Mouse (Mus musculus): ENCODE data around the gene Ptgis. TPM values are rescaled to one million over a fixed set of nuclear protein-coding genes. Genes with fewer than 3 reads are reported as not detected.
"Not testable (repeated sequence)": the region's sequence is repeated elsewhere in the genome, so short reads cannot be mapped to it uniquely, and the experiment has no call there.

Ptgis gene
- polyA plus RNA-seq, 1 experiment from 2014 or later = 9.1 TPM

DNA sequence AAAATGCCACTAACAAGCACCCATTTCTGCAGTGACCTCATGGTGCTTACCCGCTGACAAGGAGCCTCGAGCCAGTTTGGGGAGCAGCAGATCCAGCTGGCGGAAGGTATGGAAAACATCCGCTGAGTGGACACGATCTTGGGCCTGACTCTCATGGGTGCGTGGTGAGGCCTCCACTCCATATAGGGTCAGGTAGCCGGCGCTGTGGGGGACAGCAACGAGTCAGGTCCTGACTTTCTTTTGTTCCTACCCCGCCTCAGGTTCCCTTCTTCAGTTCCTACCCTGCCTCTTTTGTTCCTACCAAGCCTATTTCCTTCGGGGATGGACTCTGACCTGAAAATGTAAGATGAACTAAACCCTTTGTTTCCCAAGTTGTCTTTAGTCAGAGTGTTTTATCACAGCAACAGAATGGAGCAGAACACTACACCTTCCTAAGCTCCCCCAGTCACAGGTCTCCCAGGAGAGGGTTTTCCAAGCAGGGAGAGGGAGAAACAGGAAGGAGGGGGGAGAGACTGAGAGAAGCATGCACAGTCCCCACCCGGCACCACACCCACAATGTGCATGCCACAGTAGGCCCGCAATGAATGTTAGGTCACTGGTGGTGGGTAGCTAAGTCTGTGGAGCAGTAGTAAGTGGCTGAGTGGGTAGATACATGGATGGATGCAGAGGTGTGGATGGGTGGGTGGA is 19.1 kb downstream of the Ptgis start:
- no peaks in the 10 kb centered on the region; the same call in 1 of the 2 replicates for H3K27me3 ChIP-seq
- no peak overlapping the region for H3K4me3 ChIP-seq
- no peaks in the 10 kb centered on the region for H3K9me3 ChIP-seq (replicated peaks)
- peak overlapping the region; percentile 19; the same call in 1 of the 2 replicates for H3K9ac ChIP-seq
- no peak overlapping the region for H3K4me2 ChIP-seq (replicated peaks)
- no peaks in the 10 kb centered on the region for H3K4me1 ChIP-seq
- H3K36me3 ChIP-seq = no peaks in the 10 kb centered on the region
- 85% methylated on average over 13 of the region's 13 CpGs for WGBS
- no peak for ATAC-seq (ENCODE audit: low FRiP score)
- H3K27ac ChIP-seq = no peak overlapping the region

DNA sequence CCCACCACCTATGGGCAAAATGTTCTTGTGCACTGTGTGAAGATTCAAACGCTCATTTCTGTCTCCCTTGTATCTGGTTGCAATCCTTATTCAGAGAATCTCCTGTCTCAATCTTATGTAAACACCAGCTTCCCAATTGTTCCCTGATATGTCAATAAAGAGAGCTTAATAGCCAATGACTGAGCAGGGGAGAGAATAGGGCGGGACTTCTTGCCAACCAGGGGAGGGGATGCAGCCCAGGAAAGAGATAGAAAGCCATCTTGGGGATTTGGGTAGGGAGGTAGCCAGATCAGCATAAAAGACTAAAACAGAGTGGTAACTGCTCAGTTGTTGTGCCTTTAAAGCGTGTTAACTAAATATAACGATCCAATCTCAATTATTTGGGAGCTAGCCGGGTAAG is 19.7 kb downstream of the Ptgis start:
- no peak overlapping the region for H3K4me2 ChIP-seq (replicated peaks)
- 92% methylated on average over 5 of the region's 5 CpGs for WGBS
- H3K27ac ChIP-seq = no peak overlapping the region
- H3K27me3 ChIP-seq = no peaks in the 10 kb centered on the region; the same call in 1 of the 2 replicates
- no peaks in the 10 kb centered on the region for H3K9me3 ChIP-seq (replicated peaks)
- no peaks in the 10 kb centered on the region for H3K36me3 ChIP-seq
- H3K9ac ChIP-seq = no peak overlapping the region
- no peaks in the 10 kb centered on the region for H3K4me1 ChIP-seq
- no peak overlapping the region for H3K4me3 ChIP-seq
- no peak for ATAC-seq (ENCODE audit: low FRiP score)

DNA sequence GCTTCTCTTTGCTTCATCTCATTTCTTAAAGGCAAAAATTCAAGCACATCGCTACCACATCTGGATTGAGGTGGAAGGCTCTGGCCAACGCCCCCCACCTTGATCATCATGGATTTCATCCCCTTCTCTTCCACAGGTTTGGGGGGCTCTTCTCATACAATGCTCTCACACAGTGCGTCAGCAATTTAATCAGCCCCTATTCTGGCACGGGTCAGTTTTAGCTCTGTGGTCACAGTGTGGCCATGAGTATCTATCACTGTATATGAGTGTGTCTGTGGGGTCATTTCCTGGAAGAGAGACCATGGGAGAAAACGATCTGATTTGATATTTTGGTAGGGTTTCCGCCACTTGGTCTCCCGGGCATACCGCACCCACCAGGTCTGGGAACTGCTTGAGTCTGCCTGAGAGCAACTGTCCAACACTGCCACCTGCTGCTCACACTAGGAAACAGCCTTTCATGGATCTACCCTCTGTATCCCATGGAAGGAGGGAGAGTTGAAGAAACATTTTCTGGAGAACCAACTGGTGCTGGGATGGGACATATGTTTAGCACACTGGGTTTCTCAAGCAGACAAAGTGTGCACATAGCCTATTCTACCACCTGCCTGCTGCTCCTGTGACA is 21.1 kb downstream of the Ptgis start:
- Histone ChIP-seq H3K4me3 (no peak overlapping the region), H3K4me1 (no peaks in the 10 kb centered on the region), H3K9me3 (replicated peaks) (no peaks in the 10 kb centered on the region), H3K27me3 (no peaks in the 10 kb centered on the region; the same call in 1 of the 2 replicates), H3K9ac (no peak overlapping the region), H3K27ac (no peak overlapping the region), H3K36me3 (no peaks in the 10 kb centered on the region), H3K4me2 (replicated peaks) (no peak overlapping the region)
- ATAC-seq (ENCODE audit: low FRiP score) = peak; percentile 59
- WGBS = 57% methylated on average over 8 of the region's 8 CpGs

DNA sequence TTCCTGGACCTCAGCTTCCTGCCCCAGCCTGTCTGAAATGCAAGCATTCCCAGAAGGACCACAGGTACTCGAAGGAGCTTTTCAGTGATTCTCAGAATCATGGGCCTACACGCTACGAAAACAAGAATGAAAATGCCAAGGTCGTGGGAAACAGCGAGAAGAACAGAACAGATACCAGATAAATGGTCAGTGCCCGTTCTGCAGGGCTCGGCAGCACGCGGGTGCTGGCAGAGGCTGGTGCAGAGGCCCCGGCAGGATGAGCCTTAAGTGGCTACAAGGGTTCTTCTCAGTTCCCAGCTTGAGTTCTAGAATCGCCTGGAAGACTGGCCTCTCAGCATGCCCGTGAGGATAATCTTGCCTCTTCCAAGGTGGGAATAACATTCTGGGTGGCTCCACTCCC is 26.7 kb downstream of the Ptgis start:
- Histone ChIP-seq H3K36me3 (no peaks in the 10 kb centered on the region), H3K4me2 (replicated peaks) (no peak overlapping the region), H3K27me3 (no peaks in the 10 kb centered on the region), H3K9me3 (replicated peaks) (no peaks in the 10 kb centered on the region), H3K4me1 (no peaks in the 10 kb centered on the region), H3K4me3 (no peak overlapping the region), H3K9ac (no peak overlapping the region), H3K27ac (no peak overlapping the region)
- 95% methylated on average over 12 of the region's 12 CpGs for WGBS
- ATAC-seq (ENCODE audit: low FRiP score) = no peak

DNA sequence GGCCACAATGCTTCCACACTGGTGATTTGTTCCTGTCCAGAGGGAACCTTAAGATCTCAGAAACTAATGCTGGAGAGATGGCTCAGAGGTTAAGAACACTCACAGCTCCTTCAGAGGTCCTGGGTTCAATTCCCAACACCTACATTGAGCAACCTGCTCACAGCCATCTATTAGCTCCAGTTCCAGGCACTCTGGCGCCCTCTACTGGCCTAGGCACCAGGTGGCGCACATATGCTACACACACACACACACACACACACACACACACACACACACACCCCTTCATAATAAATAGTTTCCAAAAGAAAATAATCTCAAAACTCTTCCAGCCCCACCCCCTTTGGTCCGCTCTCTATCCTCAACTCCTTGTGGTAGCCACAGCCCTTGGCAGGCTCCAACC is 27.3 kb downstream of the Ptgis start:
- no peaks in the 10 kb centered on the region for H3K4me1 ChIP-seq
- H3K4me2 ChIP-seq (replicated peaks) = no peak overlapping the region
- WGBS = 85% methylated on average over 3 of the region's 3 CpGs
- no peaks in the 10 kb centered on the region for H3K36me3 ChIP-seq
- ATAC-seq (ENCODE audit: low FRiP score) = no peak
- no peak overlapping the region for H3K4me3 ChIP-seq
- no peaks in the 10 kb centered on the region for H3K9me3 ChIP-seq (replicated peaks)
- H3K27me3 ChIP-seq = no peaks in the 10 kb centered on the region
- no peak overlapping the region for H3K9ac ChIP-seq
- H3K27ac ChIP-seq = no peak overlapping the region

DNA sequence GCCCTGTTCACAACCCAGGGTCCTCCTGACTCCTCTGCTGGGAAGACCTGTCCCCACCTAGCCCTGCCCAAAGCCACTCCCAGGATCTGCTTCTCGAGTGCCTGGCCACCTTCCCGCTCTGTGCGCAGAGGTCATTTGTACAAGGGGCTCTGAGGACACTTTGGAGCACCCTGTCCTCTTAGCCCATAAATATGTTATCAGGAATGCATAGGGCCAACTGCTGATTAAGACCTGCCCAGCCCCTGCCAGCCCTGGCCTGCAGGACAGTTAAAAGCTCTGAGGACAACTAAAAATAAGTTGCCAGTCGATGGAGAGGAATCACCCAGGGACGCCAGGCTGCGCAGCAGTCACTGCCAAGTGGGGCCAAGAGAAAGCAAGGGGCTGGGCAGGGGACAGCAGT is 27.9 kb downstream of the Ptgis start:
- Histone ChIP-seq H3K4me2 (replicated peaks) (no peak overlapping the region), H3K9ac (no peak overlapping the region), H3K27me3 (no peaks in the 10 kb centered on the region), H3K4me3 (no peak overlapping the region), H3K4me1 (no peaks in the 10 kb centered on the region), H3K36me3 (no peaks in the 10 kb centered on the region), H3K9me3 (replicated peaks) (no peaks in the 10 kb centered on the region), H3K27ac (no peak overlapping the region)
- 92% methylated on average over 6 of the region's 6 CpGs for WGBS
- no peak for ATAC-seq (ENCODE audit: low FRiP score)

DNA sequence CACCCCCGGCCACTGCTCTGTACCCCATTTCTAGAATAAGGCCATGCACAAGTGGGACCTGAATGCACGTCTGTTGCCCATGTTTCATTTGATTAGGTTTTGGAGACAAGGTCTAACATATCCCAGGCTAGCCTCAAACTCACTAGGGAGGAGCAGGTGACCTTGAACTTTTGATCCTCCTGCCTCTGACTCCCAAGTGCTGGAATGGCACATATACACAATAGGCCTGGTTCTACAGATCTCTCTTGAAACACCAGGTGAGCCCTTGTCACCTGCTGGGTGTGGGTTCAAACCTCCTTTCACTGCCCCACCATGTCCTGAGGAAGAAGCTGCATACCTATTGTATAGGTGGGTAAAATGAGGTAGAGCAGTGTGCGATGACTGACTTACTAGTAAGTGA is 28.3 kb downstream of the Ptgis start:
- Histone ChIP-seq H3K27me3 (no peaks in the 10 kb centered on the region), H3K36me3 (no peaks in the 10 kb centered on the region), H3K9ac (no peak overlapping the region), H3K4me3 (no peak overlapping the region), H3K9me3 (replicated peaks) (no peaks in the 10 kb centered on the region), H3K27ac (no peak overlapping the region), H3K4me1 (no peaks in the 10 kb centered on the region), H3K4me2 (replicated peaks) (no peak overlapping the region)
- ATAC-seq (ENCODE audit: low FRiP score) = no peak
- 89% methylated on average over 3 of the region's 3 CpGs for whole genome bisulfite sequencing

DNA sequence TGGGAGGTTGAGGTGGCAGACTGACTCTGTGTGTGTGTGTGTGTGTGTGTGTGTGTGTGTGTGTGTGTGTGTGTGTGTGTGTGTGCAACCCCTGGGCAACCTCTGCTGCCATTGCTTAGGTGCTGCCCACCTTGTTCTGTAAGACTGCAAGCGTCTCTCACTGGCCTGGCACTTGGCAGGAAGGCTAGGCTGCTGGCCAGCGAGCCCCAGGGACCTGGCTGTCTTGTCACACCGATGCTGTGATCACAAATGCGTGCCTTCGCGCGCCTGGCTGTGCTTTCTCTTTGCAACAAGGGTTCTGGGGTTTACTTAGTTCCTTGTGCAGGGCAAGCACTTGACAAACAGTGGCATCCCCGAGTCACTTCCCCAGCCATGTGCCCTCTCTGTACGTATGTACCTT is 30.5 kb downstream of the Ptgis start:
- no peaks in the 10 kb centered on the region for H3K27me3 ChIP-seq
- no peaks in the 10 kb centered on the region for H3K4me1 ChIP-seq
- H3K9me3 ChIP-seq (replicated peaks) = no peaks in the 10 kb centered on the region
- H3K9ac ChIP-seq = no peak overlapping the region
- H3K36me3 ChIP-seq = no peaks in the 10 kb centered on the region
- no peak overlapping the region for H3K4me3 ChIP-seq
- 84% methylated on average over 9 of the region's 9 CpGs for WGBS
- ATAC-seq (ENCODE audit: low FRiP score) = no peak
- no peak overlapping the region for H3K27ac ChIP-seq
- H3K4me2 ChIP-seq (replicated peaks) = no peak overlapping the region

DNA sequence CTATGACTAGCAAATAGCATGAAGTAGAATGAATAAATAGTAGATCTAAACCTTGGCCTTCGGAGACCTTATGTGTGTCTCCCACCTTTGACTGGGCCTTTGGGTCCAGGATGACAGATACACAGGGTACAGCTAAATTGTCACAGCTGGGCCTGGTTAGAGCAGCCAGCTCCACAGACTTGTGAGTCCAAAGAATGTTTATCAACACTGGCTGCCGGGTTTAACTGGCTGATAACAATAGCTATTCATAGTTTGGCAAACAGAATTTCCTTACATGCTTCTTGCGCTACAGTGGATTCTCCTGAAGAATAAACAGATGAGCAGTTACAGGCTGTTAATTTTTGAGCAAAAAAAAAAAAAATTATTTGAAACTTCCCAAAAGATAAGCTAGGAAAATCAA is 31.4 kb downstream of the Ptgis start:
- H3K9me3 ChIP-seq (replicated peaks) = no peaks in the 10 kb centered on the region
- ATAC-seq (ENCODE audit: low FRiP score) = no peak
- WGBS = 80% methylated on average over 3 of the region's 3 CpGs

DNA sequence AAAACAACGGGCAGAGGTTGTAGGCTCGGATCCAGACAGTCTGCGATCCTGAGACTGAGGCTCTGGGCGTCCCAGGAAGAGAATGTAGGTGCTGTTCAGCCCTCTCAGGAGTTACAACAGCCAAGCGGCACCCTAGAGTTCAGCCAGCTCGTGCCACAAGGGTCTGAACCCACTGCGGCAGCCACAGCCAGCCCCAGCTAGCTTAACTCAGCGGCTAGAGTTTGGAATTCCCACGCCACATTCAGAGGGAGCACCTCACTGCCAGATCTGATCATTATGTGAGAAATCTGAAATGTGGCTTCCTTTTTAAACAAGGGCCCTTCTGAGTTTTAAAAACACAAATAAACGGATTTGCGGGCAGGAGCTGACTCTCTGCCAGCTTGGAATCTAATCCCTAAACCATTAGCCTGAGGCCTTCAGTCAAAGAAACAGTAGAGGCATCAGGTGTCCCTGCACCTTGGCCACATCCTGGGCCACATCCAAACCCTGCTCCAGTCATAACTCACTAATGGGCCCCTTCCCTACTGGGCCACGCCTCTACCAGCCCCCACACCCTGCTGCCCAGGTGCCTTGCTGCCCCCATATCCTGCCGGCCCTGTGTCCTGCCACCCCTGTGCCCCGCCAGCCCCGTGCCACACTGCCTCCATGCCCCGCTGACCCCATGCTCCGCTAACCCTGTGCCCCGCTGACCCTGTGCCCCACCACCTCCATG is 34.3 kb downstream of the Ptgis start:
- Histone ChIP-seq H3K27ac (no peak overlapping the region), H3K36me3 (no peaks in the 10 kb centered on the region), H3K9me3 (replicated peaks) (no peaks in the 10 kb centered on the region), H3K4me2 (replicated peaks) (no peak overlapping the region), H3K4me3 (no peak overlapping the region), H3K27me3 (0 out of 2 replicates have a peak, but pooled peaks cover 3% of the 10 kb centered on the region), H3K4me1 (peaks cover 13% of the 10 kb centered on the region), H3K9ac (no peak overlapping the region)
- no peak for ATAC-seq (ENCODE audit: low FRiP score)
- 93% methylated on average over 18 of the region's 18 CpGs for WGBS

More for the DNA sequence above, 31.4 kb downstream of the Ptgis start:
- Histone ChIP-seq H3K4me1 (no peaks in the 10 kb centered on the region), H3K27ac (no peak overlapping the region), H3K4me2 (replicated peaks) (no peak overlapping the region), H3K27me3 (no peaks in the 10 kb centered on the region), H3K36me3 (no peaks in the 10 kb centered on the region), H3K4me3 (no peak overlapping the region), H3K9ac (no peak overlapping the region)

DNA sequence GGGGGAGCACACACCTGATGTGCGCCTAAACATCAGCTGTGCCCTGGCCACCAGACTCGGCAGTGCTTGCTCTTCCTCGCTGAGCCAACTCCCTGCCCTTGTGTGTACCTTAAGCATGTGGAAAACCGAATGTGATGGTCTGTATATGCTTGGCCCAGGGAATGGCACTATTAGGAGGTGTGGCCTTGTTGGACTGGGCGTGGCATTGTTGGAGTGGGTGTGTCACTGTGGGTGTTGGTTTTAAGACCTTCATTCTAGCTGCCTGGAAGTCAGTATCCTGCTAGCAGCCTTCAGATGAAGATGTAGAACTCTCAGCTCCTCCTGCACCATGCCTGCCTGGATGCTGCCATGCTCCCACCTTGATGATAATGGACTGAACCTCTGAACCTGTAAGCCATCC is 35.7 kb downstream of the Ptgis start:
- peaks cover 16% of the 10 kb centered on the region for H3K4me1 ChIP-seq
- 93% methylated on average over 5 of the region's 5 CpGs for WGBS

DNA sequence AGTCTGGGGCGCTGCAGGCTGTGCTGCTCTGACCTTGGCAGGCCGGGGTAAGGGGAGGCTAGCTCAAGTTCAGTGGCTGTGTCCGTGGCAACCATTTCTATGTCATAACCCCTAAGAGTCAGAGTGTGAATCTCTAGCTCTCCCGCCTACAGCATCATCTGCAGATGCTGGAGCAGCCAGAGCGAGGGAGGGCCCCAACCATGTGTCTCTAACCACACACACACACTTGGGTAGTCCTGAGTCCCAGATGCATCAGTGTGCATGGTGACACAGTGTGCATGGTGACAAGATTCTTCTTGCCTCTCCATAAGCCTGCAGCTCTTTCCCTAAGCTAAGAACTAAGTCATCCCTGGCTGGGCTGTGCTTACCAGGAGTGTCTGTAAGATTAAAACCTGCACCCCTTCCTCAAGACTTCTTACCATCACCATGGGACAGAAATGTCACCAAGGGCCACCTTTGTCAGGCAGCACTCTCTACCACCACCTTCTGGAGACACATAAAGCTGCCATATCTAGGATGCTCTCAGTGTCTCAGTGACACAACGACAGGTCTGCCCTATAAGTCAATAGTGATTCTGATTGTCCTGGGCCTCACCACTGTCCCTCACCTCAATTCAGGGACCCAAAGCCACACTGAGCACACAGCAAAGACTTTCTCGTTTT is 36.8 kb downstream of the Ptgis start:
- Histone ChIP-seq H3K4me2 (replicated peaks) (no peak overlapping the region), H3K27ac (no peak overlapping the region), H3K4me3 (no peak overlapping the region), H3K36me3 (no peaks in the 10 kb centered on the region), H3K9ac (no peak overlapping the region), H3K4me1 (peaks cover 21% of the 10 kb centered on the region), H3K9me3 (replicated peaks) (no peaks in the 10 kb centered on the region), H3K27me3 (0 out of 2 replicates have a peak, but pooled peaks cover 3% of the 10 kb centered on the region)
- WGBS = 76% methylated on average over 7 of the region's 7 CpGs
- no peak for ATAC-seq (ENCODE audit: low FRiP score)

More for the DNA sequence above, 35.7 kb downstream of the Ptgis start:
- H3K4me3 ChIP-seq; H3K9ac ChIP-seq; ATAC-seq (ENCODE audit: low FRiP score); H3K27me3 ChIP-seq; H3K4me2 ChIP-seq (replicated peaks); H3K36me3 ChIP-seq; H3K9me3 ChIP-seq (replicated peaks); H3K27ac ChIP-seq: not testable (repeated sequence)
